Mouse (Mus musculus) liver, embryonic 13.5 days (tissue): ENCODE data around the gene Prrt3. TPM values are rescaled to one million over a fixed set of nuclear protein-coding genes. Genes with fewer than 3 reads are reported as not detected.

ENCODE experiments used
- ATAC-seq: fragments of 200-750 bp; cut with Nextera tagmentation; 2 replicates; pipeline ENCODE4 v1.8.0; 2017; ENCODE audit warnings: low read depth, mild to moderate bottlenecking, moderate number of reproducible peaks, moderate library complexity
- DNase-seq: peaks from one replicate; pipeline ENCODE4 v3.0.0; 2022
- H3K27ac ChIP-seq: fragments of 300-500 bp; sonication (generic); 2 replicates; pipeline ENCODE4 v1.5.1; 2015; ENCODE audit warnings: moderate library complexity, mild to moderate bottlenecking, inconsistent platforms
- H3K27me3 ChIP-seq: fragments of 300-500 bp; sonication (generic); 2 replicates; pipeline ENCODE4 v1.6.1; 2015; ENCODE audit warnings: mild to moderate bottlenecking, inconsistent platforms
- H3K36me3 ChIP-seq: fragments of 300-500 bp; sonication (generic); 2 replicates; pipeline ENCODE4 v1.6.1; 2015; ENCODE audit warnings: mild to moderate bottlenecking, inconsistent platforms
- H3K4me1 ChIP-seq: fragments of 300-500 bp; sonication (generic); replicated peaks from 2 replicates; pipeline ENCODE4 v1.6.1; 2015; ENCODE audit warnings: inconsistent platforms
- H3K4me2 ChIP-seq: fragments of 300-500 bp; sonication (generic); 2 replicates; pipeline ENCODE4 v1.6.1; 2015; ENCODE audit warnings: inconsistent platforms, mild to moderate bottlenecking, moderate library complexity
- H3K4me3 ChIP-seq: fragments of 300-500 bp; sonication (generic); replicated peaks from 2 replicates; pipeline ENCODE4 v1.5.1; 2015; ENCODE audit warnings: mild to moderate bottlenecking, inconsistent platforms
- H3K9ac ChIP-seq: fragments of 300-500 bp; sonication (generic); 2 replicates; pipeline ENCODE4 v1.6.1; 2015; ENCODE audit warnings: mild to moderate bottlenecking, inconsistent platforms
- H3K9me3 ChIP-seq: fragments of 300-500 bp; sonication (generic); replicated peaks from 2 replicates; pipeline ENCODE4 v1.6.1; 2016; ENCODE audit warnings: inconsistent platforms
- WGBS: fragments of 180-500 bp; shearing (Covaris S2); methylation state at CpG from one replicate; pipeline ENCODE4 v1.1.7; 2015; ENCODE audit not compliant: insufficient replicate concordance; 5-methylcytosine and 5-hydroxymethylcytosine counted together
- polyA plus RNA-seq: library from polyadenylated mRNA; unstranded; fragments of >200 nt; fragmentation: Nextera tagmentation; extraction: Ambion mirVana; gene quantifications from 2 replicates; pipeline ENCODE4 v1.2.1, GENCODE M21; 2015

Gene Prrt3
- polyA plus RNA-seq, 1 experiment from 2014 or later = 0.07 TPM

- H3K27ac ChIP-seq = no peak overlapping the region
- 2% methylated on average over 31 of the region's 31 CpGs for WGBS
- ATAC-seq = peak; percentile 56
These were observed 32.3 kb downstream of the Prrt3 start for GRCm38 (mm10) chr6:113469432-113469831.

GRCm38 (mm10) chr6:113469021-113469420 is 32.7 kb downstream of the Prrt3 start:
- Histone ChIP-seq H3K36me3 (no peaks in the 10 kb centered on the region), H3K4me3 (peak overlapping the region; percentile 45), H3K4me2 (peak overlapping the region; percentile 70), H3K9ac (peak overlapping the region; percentile 50; the same call in 1 of the 2 replicates), H3K27ac (no peak overlapping the region), H3K4me1 (peaks cover 28% of the 10 kb centered on the region), H3K27me3 (peaks cover 28% of the 10 kb centered on the region), H3K9me3 (no peaks in the 10 kb centered on the region)
- peak; percentile 53 for DNase-seq
- 6% methylated on average over 9 of the region's 9 CpGs for WGBS
- ATAC-seq = peak; percentile 55

More at GRCm38 (mm10) chr6:113469432-113469831, 32.3 kb downstream of the Prrt3 start:
- H3K9ac ChIP-seq = peak overlapping the region; percentile 50; the same call in 1 of the 2 replicates
- H3K4me1 ChIP-seq = peaks cover 28% of the 10 kb centered on the region
- H3K9me3 ChIP-seq = no peaks in the 10 kb centered on the region
- H3K27me3 ChIP-seq = peaks cover 30% of the 10 kb centered on the region
- H3K4me3 ChIP-seq = peak overlapping the region; percentile 45
- peak overlapping the region; percentile 70 for H3K4me2 ChIP-seq
- no peaks in the 10 kb centered on the region for H3K36me3 ChIP-seq
- peak; percentile 41 for DNase-seq

DNA sequence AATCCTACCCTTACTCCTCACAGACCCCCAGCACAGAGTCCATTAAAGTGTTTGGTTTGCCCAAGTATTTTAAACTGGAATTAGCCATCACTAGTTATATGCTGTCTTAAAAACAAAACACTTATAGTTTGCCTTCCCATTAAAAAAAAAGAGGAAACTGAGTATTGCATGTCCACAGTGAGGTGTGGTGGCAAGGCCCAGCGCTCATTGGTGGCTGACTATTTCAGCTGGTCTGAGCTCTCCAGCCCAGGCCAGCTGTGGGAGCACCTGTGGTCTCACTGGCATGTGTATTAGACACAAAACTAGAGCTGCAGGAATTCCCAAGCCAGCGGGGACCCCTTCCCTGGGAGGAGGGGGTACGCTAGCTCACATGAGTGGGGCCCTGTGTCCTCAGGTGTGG is 33.2 kb downstream of the Prrt3 start:
- Histone ChIP-seq H3K27ac (no peak overlapping the region), H3K4me1 (peaks cover 28% of the 10 kb centered on the region), H3K27me3 (peaks cover 28% of the 10 kb centered on the region), H3K4me2 (0 out of 2 replicates have a peak overlapping the region, but pooled peaks have one; percentile 70), H3K36me3 (no peaks in the 10 kb centered on the region), H3K4me3 (no peak overlapping the region), H3K9me3 (no peaks in the 10 kb centered on the region), H3K9ac (no peak overlapping the region)
- DNase-seq (no peak), ATAC-seq (no peak)
- 60% methylated on average over 3 of the region's 3 CpGs for WGBS

GRCm38 (mm10) chr6:113465602-113466001 is 36.1 kb downstream of the Prrt3 start:
- no peak overlapping the region for H3K9ac ChIP-seq
- peaks cover 18% of the 10 kb centered on the region for H3K27me3 ChIP-seq
- H3K9me3 ChIP-seq = no peaks in the 10 kb centered on the region
- ATAC-seq (no peak), DNase-seq (no peak)
- H3K4me1 ChIP-seq = peaks cover 13% of the 10 kb centered on the region
- H3K36me3 ChIP-seq = no peaks in the 10 kb centered on the region
- no peak overlapping the region for H3K4me3 ChIP-seq
- no peak overlapping the region for H3K4me2 ChIP-seq
- no peak overlapping the region for H3K27ac ChIP-seq
- WGBS = 59% methylated on average over 5 of the region's 5 CpGs

DNA sequence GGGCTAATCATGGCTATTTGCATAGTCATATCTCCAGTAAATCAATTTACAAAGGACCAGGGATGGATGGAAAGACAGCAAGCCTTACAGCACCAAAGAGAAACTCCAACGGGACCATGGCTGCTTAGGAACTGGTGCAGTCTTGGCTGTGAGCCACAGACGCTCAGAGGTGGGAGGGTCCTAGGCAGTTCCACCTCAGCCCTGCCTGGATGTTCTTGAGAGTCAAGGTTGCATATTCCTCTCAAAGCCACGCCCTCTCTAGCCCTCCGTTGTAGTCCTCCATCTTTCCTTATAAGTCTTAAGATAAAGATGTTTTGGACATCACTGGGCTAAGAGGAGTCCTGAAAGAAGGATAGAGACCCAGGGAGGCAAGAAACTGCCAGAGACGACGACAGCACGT is 37.7 kb downstream of the Prrt3 start:
- H3K27me3 ChIP-seq = peaks cover 3% of the 10 kb centered on the region; the same call in 1 of the 2 replicates
- H3K4me1 ChIP-seq = peaks cover 5% of the 10 kb centered on the region; the same call in 1 of the 2 replicates
- no peak overlapping the region for H3K4me3 ChIP-seq
- no peak overlapping the region for H3K4me2 ChIP-seq
- H3K36me3 ChIP-seq = no peaks in the 10 kb centered on the region
- no peak for DNase-seq
- no peak for ATAC-seq
- no peaks in the 10 kb centered on the region for H3K9me3 ChIP-seq
- 50% methylated on average over 7 of the region's 7 CpGs for WGBS
- H3K9ac ChIP-seq = no peak overlapping the region
- no peak overlapping the region for H3K27ac ChIP-seq

DNA sequence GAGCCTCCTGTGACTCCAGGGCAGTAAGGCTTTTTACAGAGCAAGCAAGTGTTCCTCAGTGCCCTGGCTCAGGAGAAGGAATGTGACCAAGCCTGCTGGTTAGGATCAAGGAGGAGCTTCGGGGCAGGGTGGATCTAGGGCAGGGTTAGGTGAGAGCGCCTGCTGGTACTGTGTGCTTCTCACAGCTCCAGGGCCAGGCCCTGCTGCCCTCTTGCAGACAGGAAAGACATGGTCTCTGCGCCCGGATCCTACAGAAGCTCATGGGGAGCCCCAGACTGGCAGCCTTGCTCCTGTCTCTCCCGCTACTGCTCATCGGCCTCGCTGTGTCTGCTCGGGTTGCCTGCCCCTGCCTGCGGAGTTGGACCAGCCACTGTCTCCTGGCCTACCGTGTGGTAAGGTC is 43.1 kb downstream of the Prrt3 start:
- H3K36me3 ChIP-seq = no peaks in the 10 kb centered on the region
- H3K9me3 ChIP-seq = no peaks in the 10 kb centered on the region
- ATAC-seq (no peak), DNase-seq (no peak)
- WGBS = 61% methylated on average over 10 of the region's 10 CpGs
- H3K27me3 ChIP-seq = 0 out of 2 replicates have a peak, but pooled peaks cover 4% of the 10 kb centered on the region
- H3K27ac ChIP-seq = no peak overlapping the region
- H3K9ac ChIP-seq = no peak overlapping the region
- H3K4me3 ChIP-seq = no peak overlapping the region
- no peaks in the 10 kb centered on the region for H3K4me1 ChIP-seq
- H3K4me2 ChIP-seq = no peak overlapping the region

DNA sequence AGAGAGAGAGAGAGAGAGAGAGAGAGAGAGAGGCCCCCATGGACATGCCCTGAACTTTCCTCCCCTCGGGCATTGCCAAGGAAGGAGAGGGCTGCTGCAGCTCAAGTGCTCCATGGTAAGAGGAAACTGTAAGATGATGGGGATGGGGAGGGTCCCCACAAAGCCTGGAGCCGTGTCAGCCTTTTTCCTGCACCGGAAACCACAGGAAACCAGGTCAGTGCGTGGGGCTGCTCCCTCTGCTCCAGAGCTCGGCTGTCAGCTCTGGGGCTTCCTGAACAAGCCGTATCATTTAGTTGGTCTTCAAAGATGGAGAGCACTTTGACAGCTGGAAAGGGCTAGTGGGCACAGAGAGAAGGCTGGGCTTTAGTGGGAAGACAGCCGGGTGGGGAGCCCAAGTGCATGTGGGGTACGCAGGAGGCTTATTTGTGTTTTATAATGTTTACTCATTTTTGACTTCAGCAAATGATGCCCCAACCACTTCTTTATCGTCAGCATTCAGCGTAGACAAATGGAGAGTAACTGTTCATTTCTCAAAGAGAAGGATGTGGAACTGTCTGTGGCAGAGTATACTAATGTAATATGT is 43.7 kb downstream of the Prrt3 start, which contains the start of gene Il17re:
Il17re (plus strand) TSS at position 533 of the 583 bp plus-strand sequence.
- Histone ChIP-seq H3K4me2 (no peak within 1 kb of the TSS), H3K4me3 (no peak within 1 kb of the TSS), H3K27ac (no peak within 1 kb of the TSS), H3K9ac (no peak within 1 kb of the TSS), H3K4me1 (no peaks in the 10 kb centered on the region), H3K27me3 (0 out of 2 replicates have a peak, but pooled peaks cover 4% of the 10 kb centered on the region), H3K36me3 (no peaks in the 10 kb centered on the region), H3K9me3 (no peaks in the 10 kb centered on the region)
- ATAC-seq (no peak), DNase-seq (no peak)
- WGBS = 16% methylated on average over 10 of the region's 10 CpGs

GRCm38 (mm10) chr6:113455007-113455406 is 46.7 kb downstream of the Prrt3 start:
- 35% methylated on average over 5 of the region's 5 CpGs for WGBS
- no peaks in the 10 kb centered on the region for H3K4me1 ChIP-seq
- H3K36me3 ChIP-seq = no peaks in the 10 kb centered on the region
- H3K4me3 ChIP-seq = no peak overlapping the region
- DNase-seq = no peak
- H3K9ac ChIP-seq = no peak overlapping the region
- H3K9me3 ChIP-seq = no peaks in the 10 kb centered on the region
- H3K27ac ChIP-seq = no peak overlapping the region
- no peak for ATAC-seq
- 0 out of 2 replicates have a peak, but pooled peaks cover 4% of the 10 kb centered on the region for H3K27me3 ChIP-seq
- no peak overlapping the region for H3K4me2 ChIP-seq

DNA sequence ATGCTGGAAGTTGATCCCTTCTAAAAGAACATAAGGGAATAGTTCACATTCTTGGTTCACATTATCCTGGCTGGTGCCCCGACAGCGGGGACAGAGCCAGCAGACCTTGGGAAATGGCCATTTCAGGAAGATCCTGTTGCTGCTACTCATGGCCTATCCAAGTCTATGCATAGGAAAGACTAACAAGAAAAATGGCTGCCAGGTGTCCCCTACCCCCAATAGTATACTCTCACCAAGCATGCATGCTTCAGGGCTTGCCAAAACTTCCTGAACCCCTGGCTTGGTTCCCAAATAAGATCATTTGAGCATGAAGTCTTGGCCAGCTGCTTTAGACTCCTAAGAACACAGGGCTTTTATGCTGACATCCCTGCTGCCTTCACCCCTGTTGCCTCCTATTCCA is 49.9 kb downstream of the Prrt3 start:
- 78% methylated on average over 2 of the region's 2 CpGs for WGBS
- peaks cover 23% of the 10 kb centered on the region for H3K36me3 ChIP-seq
- ATAC-seq = no peak

DNA sequence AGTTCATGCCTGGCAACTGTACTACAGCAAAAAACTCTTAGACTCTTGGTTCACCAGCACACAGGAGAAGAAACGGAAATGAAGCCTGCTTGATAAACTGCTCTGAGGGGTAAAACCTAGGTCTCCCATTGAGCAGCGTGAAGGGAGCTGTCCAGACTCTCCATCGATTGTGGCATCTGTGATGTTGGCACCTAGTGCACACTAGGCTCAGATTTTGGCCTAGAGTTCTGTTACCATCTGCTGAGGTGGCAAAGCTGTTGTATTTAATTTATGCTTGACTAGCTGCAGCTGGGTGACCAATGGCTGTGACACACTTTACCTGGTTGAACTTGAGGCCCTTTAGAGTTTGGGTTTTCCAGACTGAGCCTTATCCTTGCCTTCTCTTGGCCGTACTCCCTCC is 54.1 kb downstream of the Prrt3 start:
- Histone ChIP-seq H3K36me3 (peaks cover 32% of the 10 kb centered on the region), H3K4me2 (no peak overlapping the region), H3K9me3 (no peaks in the 10 kb centered on the region), H3K9ac (no peak overlapping the region), H3K4me3 (no peak overlapping the region), H3K27me3 (no peaks in the 10 kb centered on the region), H3K4me1 (peaks cover 19% of the 10 kb centered on the region), H3K27ac (no peak overlapping the region)
- no peak for DNase-seq
- no peak for ATAC-seq
- WGBS = 81% methylated on average over 4 of the region's 4 CpGs

More for the DNA sequence above, 49.9 kb downstream of the Prrt3 start:
- H3K9me3 ChIP-seq = no peaks in the 10 kb centered on the region
- no peak overlapping the region for H3K27ac ChIP-seq
- H3K9ac ChIP-seq = no peak overlapping the region
- no peaks in the 10 kb centered on the region for H3K27me3 ChIP-seq
- no peaks in the 10 kb centered on the region for H3K4me1 ChIP-seq
- H3K4me2 ChIP-seq = no peak overlapping the region
- no peak for DNase-seq
- no peak overlapping the region for H3K4me3 ChIP-seq

DNA sequence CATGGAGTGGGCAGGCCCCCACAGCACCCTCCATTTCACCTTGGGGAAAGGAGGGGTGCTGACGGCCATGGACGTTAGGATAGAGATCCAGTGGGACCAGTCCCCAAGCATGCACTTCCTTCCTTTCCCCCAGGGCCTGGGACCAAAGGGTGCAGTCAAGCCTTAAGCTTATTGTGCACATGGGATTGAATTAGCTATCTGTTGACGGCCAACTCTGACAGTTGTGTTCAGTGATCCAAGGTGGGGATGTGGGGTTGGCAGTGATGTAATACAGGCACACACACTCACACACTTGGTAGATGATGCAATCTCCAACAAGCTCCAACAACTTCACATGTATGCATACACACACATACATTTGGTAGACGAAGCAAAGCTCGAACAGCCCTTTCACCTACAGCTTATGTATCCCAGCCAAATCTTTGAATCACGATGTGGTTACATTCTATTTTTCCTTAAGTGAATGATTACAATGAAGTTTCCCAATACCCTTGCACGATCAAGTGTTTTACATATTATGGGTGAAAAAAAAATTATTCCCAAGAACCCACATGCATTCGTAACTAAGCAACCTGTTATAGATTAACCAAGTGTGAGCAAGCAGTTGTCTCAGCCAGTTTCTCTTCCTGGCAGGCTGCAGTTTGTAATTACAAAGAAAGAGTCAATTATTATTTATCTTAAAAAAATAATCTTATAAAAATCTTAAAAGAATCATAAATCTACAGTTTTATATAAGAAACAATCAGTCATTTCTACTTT is 57.3 kb downstream of the Prrt3 start:
- H3K36me3 ChIP-seq = peaks cover 32% of the 10 kb centered on the region
- no peak overlapping the region for H3K4me2 ChIP-seq
- DNase-seq (no peak), ATAC-seq (no peak)
- H3K9ac ChIP-seq = no peak overlapping the region
- no peaks in the 10 kb centered on the region for H3K27me3 ChIP-seq
- H3K4me1 ChIP-seq = peaks cover 29% of the 10 kb centered on the region
- H3K4me3 ChIP-seq = no peak overlapping the region
- no peak overlapping the region for H3K27ac ChIP-seq
- WGBS = 79% methylated on average over 7 of the region's 8 CpGs
- no peaks in the 10 kb centered on the region for H3K9me3 ChIP-seq
